Mouse (Mus musculus) intestine, embryonic 16.5 days (tissue): ENCODE measurements around the gene Mprip. TPM values are rescaled to one million over a fixed set of nuclear protein-coding genes. Genes with fewer than 3 reads are reported as not detected.
A peak's percentile ranks its signal among the peaks of the same experiment; 100 is the strongest.

Experiments used
- ATAC-seq: fragments of 200-750 bp; cut with Nextera tagmentation; 2 replicates; pipeline ENCODE4 v1.8.0; 2017; ENCODE audit warnings: moderate TSS enrichment, moderate library complexity
- H3K27ac ChIP-seq: fragments of 300-500 bp; sonication (generic); 2 replicates; pipeline ENCODE4 v1.5.1; 2014; ENCODE audit warnings: mild to moderate bottlenecking, low read length
- H3K27me3 ChIP-seq: fragments of 300-500 bp; sonication (generic); replicated peaks from 2 replicates; pipeline ENCODE4 v1.6.1; 2014; ENCODE audit warnings: low read length, control low read depth, mixed read lengths; ENCODE audit not compliant: control insufficient read depth, insufficient read depth
- H3K36me3 ChIP-seq: fragments of 300-500 bp; sonication (generic); 2 replicates; pipeline ENCODE4 v1.6.1; 2014; ENCODE audit warnings: low read length, control low read depth; ENCODE audit not compliant: control insufficient read depth, insufficient read depth
- H3K4me1 ChIP-seq: fragments of 300-500 bp; sonication (generic); 2 replicates; pipeline ENCODE4 v1.6.1; 2014; ENCODE audit warnings: low read length, control low read depth, mixed read lengths; ENCODE audit not compliant: control insufficient read depth, insufficient read depth
- H3K4me2 ChIP-seq: fragments of 300-500 bp; sonication (generic); 2 replicates; pipeline ENCODE4 v1.6.1; 2014; ENCODE audit warnings: low read depth, low read length, control low read depth
- H3K4me3 ChIP-seq: fragments of 300-500 bp; sonication (generic); 2 replicates; pipeline ENCODE4 v1.5.1; 2014; ENCODE audit warnings: mild to moderate bottlenecking, low read length
- H3K9ac ChIP-seq: fragments of 300-500 bp; sonication (generic); 2 replicates; pipeline ENCODE4 v1.6.1; 2014; ENCODE audit warnings: low read depth, low read length
- H3K9me3 ChIP-seq: fragments of 300-500 bp; sonication (generic); 2 replicates; pipeline ENCODE4 v1.6.1; 2016; ENCODE audit warnings: low read length, control low read depth; ENCODE audit not compliant: control insufficient read depth
- WGBS: fragments of 180-500 bp; shearing (Covaris S2); extraction: QIAGEN DNeasy Blood & Tissue Kit; methylation state at CpG from one replicate; pipeline ENCODE4 v1.1.7; 2014; 5-methylcytosine and 5-hydroxymethylcytosine counted together
- polyA plus RNA-seq: library from polyadenylated mRNA; unstranded; fragments of >200 nt; fragmentation: Nextera tagmentation; extraction: Ambion mirVana; gene quantifications from 2 replicates; pipeline ENCODE4 v1.2.1, GENCODE M21; 2015

The Mprip gene
- polyA plus RNA-seq, 1 experiment from 2014 or later: 25.2 TPM

DNA sequence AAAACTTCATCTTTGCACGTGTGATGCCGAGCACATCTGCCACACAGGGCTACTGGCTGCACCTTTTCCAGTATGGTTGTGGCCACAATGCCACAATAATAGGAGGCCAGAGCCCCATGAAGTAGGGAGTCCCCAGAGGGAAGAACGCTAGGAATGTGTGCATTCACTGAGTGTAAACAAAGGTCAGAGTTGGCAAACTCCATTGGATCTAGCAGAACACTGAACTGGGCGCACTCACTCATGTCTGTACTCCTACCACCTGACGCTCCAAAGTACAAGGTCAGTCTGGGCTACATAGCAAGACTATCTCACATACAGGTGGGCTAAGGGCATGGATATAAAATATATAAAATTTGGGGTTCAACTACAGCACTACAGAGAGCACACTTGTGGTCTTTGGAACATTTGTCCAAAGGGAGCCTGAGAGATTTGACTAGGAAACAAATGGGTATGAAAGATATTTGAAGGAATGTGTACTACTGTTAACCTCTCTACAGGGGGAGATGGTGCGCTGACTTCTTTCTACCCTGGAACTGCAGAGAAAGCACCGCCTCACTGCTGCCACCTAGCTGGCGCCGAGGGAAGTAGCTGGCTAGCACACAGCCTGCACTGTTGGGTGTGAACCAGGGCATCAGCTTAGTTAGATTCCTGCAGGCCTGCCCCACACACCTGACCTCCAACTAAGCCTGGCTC is 117.2 kb downstream of the Mprip start:
- H3K27me3 ChIP-seq: no peaks in the 10 kb centered on the region
- H3K36me3 ChIP-seq: peaks cover 19% of the 10 kb centered on the region
- no peak overlapping the region for H3K4me3 ChIP-seq
- 0 out of 2 replicates have a peak, but pooled peaks have one; percentile 62 for ATAC-seq
- H3K9me3 ChIP-seq: no peaks in the 10 kb centered on the region
- H3K27ac ChIP-seq: no peak overlapping the region
- WGBS: 56% methylated on average over 9 of the region's 9 CpGs
- no peaks in the 10 kb centered on the region for H3K4me1 ChIP-seq
- no peak overlapping the region for H3K4me2 ChIP-seq
- H3K9ac ChIP-seq: no peak overlapping the region

DNA sequence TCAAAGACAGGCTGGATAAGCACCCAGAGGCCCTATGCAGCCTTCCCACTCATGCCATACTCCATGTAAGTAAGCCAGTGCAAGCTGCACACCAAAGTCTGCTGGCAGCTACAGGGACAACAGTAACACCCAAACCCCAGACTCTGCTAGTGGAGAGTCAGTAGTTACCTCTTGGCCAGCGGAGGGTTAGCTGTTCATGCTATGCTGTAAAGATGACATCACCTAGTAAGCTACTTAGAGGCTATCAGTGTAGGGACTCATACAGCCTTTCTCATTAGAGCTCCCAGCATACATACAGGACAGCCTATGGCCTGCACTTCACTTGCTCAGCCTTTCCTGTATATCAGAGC is 117.7 kb downstream of the Mprip start:
- no peak overlapping the region for H3K4me3 ChIP-seq
- H3K27ac ChIP-seq: no peak overlapping the region
- H3K4me1 ChIP-seq: no peaks in the 10 kb centered on the region
- no peaks in the 10 kb centered on the region for H3K27me3 ChIP-seq
- ATAC-seq: no peak
- no peaks in the 10 kb centered on the region for H3K9me3 ChIP-seq
- peaks cover 16% of the 10 kb centered on the region for H3K36me3 ChIP-seq
- H3K4me2 ChIP-seq: no peak overlapping the region
- no peak overlapping the region for H3K9ac ChIP-seq
- WGBS: 76% methylated on average over 1 of the region's 1 CpGs

DNA sequence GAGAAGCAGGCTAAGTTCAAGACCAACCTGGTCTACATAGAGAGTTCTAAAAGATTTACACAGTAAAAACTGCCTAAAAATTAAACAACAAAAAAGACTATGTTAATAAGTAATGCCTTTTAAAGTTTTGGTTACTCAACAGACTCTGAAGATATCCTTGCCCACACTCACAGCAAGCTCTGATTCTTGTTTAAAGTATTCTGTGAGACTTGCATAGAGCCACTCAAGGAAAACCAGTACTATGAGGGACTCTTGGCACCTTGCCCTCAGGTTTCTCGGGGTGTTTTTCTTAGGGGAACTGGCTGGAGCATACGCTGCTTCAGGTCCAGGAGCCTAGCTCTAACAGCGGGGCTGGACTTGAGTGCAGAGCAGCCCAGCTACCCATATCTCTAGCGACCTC is 118.3 kb downstream of the Mprip start:
- Histone ChIP-seq H3K4me1 (no peaks in the 10 kb centered on the region), H3K36me3 (peaks cover 13% of the 10 kb centered on the region), H3K4me2 (no peak overlapping the region), H3K4me3 (no peak overlapping the region), H3K27me3 (no peaks in the 10 kb centered on the region), H3K9me3 (no peaks in the 10 kb centered on the region), H3K27ac (no peak overlapping the region), H3K9ac (no peak overlapping the region)
- ATAC-seq: no peak
- WGBS: 83% methylated on average over 4 of the region's 4 CpGs

DNA sequence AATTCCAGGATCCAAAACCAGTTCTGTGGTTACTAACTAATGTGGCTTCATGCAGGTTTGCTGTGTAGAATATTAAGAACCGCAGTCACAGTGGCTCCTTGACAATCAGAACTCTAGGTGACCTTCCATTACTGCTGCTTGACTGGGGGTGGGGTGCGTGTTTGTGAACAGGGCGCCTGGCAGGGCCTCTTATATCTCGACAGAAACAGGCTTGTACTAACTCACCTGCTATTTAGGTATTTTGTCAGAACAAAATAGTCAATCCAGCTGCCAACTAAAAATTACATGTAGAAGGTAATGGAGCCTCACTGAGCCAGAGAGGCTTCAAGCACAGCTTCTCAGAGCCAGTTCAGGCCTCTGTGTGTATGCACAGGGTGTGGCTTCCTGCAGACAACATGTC is 119.1 kb downstream of the Mprip start:
- no peaks in the 10 kb centered on the region for H3K4me1 ChIP-seq
- no peaks in the 10 kb centered on the region for H3K9me3 ChIP-seq
- peaks cover 10% of the 10 kb centered on the region for H3K36me3 ChIP-seq
- no peak overlapping the region for H3K4me2 ChIP-seq
- no peak overlapping the region for H3K27ac ChIP-seq
- H3K4me3 ChIP-seq: no peak overlapping the region
- 70% methylated on average over 4 of the region's 4 CpGs for WGBS
- H3K9ac ChIP-seq: no peak overlapping the region
- H3K27me3 ChIP-seq: no peaks in the 10 kb centered on the region
- ATAC-seq: no peak

DNA sequence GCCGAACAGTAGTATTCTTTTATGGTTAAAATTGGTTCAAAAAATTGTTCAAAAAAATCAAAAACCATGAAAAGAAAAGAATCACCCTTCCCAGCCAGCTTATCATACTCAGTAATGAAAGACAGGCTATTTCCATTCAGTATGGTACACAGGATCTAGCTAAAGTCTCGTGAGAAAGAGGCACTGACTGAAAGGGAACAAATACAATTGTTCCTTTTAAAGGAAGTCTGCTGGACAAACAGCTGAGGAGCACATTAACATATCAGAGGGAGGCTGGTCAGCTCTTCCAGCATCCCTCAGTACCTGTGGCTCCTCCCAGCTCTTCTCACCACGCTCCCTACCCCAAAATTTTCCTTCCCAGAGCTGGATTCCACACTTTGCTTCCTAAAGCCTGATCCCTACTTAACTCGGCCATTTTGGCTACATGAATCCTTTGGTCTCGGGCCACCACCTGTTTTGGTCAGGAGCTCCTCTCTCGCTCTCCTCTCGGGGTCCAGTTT is 121.0 kb downstream of the Mprip start:
- Histone ChIP-seq H3K4me3 (no peak overlapping the region), H3K27ac (no peak overlapping the region), H3K27me3 (no peaks in the 10 kb centered on the region), H3K36me3 (peaks cover 2% of the 10 kb centered on the region; the same call in 1 of the 2 replicates), H3K4me2 (no peak overlapping the region), H3K9me3 (no peaks in the 10 kb centered on the region), H3K4me1 (peaks cover 6% of the 10 kb centered on the region), H3K9ac (no peak overlapping the region)
- no peak for ATAC-seq
- WGBS: 82% methylated on average over 7 of the region's 7 CpGs

DNA sequence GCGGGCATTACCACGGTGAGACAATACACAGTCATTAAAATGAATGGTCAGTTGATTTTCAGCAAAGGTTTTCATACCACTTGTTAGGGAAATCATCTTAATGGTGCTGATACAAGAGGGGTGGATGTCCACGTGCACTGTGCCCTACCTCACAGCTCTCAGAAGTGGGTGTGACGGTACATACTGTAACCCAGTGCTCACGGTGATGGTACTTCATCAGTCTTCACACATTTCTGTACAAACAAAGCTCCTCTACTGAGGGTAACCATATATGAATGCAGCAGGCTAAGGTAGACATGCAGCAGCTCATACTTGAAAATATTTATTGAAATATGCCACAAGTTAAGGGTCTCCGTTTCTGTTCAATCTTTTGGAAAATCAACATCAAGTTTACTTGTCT is 122.5 kb downstream of the Mprip start:
- Histone ChIP-seq H3K36me3 (no peaks in the 10 kb centered on the region), H3K9me3 (no peaks in the 10 kb centered on the region), H3K27me3 (no peaks in the 10 kb centered on the region), H3K4me2 (no peak overlapping the region), H3K4me3 (no peak overlapping the region), H3K27ac (no peak overlapping the region), H3K9ac (no peak overlapping the region), H3K4me1 (peaks cover 10% of the 10 kb centered on the region)
- no peak for ATAC-seq
- 76% methylated on average over 6 of the region's 6 CpGs for WGBS

DNA sequence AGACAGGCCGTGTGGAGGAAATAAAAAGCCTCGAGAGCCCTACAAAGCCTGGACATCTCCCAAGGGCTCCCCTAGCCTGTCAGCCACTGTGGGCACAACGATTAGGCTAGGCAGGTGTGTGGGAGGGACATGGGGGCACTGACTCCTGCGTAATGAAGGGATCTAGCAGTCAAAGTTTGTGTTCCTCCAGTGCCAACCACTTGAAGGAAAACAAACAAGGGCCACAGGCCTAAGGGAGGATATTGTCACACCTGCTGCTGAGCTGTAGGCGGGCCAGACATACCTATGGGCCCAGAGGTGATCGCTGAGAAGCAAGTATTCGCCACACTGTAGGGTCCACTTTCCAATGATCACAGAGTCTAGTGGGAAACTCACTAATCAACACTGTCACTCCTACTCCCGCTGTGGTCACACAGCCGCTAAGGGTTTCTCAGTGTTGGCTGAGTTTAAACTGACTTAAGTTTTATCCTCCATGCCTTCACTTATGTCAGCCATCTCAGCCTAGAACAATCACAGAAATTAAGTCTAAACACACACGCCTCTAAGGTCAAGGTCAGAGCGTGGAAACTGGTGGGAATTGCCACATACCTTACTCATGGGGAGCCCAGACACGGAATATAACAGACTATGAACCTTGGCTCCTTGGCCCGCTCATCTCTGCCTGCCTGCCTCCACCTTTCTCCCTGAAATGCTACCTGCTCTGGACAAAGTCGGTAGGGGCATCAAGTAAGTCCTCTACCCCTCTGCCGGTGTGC is 125.5 kb downstream of the Mprip start:
- peak overlapping the region; percentile 72 for H3K9ac ChIP-seq
- H3K4me3 ChIP-seq: peak overlapping the region; percentile 55
- 46% methylated on average over 15 of the region's 15 CpGs for WGBS
- no peaks in the 10 kb centered on the region for H3K36me3 ChIP-seq
- H3K4me2 ChIP-seq: peak overlapping the region; percentile 98
- H3K9me3 ChIP-seq: no peaks in the 10 kb centered on the region
- peaks cover 13% of the 10 kb centered on the region for H3K4me1 ChIP-seq
- no peak overlapping the region for H3K27ac ChIP-seq
- H3K27me3 ChIP-seq: no peaks in the 10 kb centered on the region
- no peak; the same call in 1 of the 2 replicates for ATAC-seq

DNA sequence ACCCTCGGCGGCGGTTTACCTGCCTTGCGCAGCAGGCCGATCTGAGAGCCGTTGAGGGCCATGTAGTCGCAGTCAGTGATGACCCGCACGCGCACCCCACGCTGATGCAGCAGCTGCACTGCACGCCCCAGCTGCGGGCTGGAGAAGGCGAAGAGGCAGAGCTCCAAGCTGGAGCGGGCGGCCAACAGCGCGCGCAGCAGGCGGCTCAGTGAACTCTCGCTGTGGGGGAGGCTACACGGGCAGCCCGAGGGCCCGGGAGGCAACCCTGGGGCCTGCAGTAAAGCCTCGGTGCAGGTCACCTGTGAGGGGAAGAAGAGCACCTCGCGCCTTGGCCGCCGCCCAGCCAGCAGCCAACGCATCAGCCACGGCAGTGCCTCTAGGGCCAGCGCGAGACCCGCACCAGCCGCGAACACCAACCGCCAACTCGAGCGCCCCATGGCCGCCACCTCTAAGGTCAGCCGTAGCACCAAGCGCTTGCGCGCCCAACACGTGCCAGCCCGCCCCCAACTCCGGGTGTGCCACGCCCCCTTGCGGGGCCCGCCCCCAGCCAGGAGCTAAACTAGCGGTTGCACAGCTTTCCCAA is 126.2 kb downstream of the Mprip start, which contains the start of gene Pld6:
Pld6 (minus strand) TSS at position 447 of the 583 bp plus-strand sequence.
- peaks cover 6% of the 10 kb centered on the region; the same call in 1 of the 2 replicates for H3K36me3 ChIP-seq
- no peaks in the 10 kb centered on the region for H3K27me3 ChIP-seq
- H3K27ac ChIP-seq: no peak within 1 kb of the TSS
- H3K4me2 ChIP-seq: peak within 1 kb of the TSS; percentile 98
- no peaks in the 10 kb centered on the region for H3K9me3 ChIP-seq
- H3K4me1 ChIP-seq: peaks cover 13% of the 10 kb centered on the region
- ATAC-seq: peak; percentile 83
- peak within 1 kb of the TSS; percentile 72 for H3K9ac ChIP-seq
- under 1% methylated on average over 51 of the region's 51 CpGs for WGBS
- H3K4me3 ChIP-seq: peak within 1 kb of the TSS; percentile 55

DNA sequence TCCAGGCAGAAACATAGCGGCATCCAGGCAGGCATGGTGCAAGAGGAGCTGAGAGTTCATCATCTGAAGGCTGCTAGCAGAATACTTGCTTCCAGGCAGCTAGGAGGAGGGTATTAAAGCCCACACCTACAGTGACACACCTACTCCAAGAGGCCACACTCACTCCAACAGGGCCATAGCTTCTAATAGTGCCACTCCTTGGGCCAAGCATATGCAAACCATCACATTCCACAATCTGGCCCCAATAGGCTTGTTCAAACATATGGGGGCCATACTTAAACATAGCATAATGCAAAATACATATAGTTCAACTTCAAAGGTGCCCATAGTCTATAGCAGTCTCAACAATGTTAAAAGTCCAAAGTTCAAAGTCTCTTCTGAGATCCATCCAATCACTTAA is 128.2 kb downstream of the Mprip start:
- Histone ChIP-seq H3K27me3 (no peaks in the 10 kb centered on the region), H3K4me1 (peaks cover 13% of the 10 kb centered on the region), H3K9ac (no peak overlapping the region), H3K4me2 (no peak overlapping the region), H3K9me3 (no peaks in the 10 kb centered on the region), H3K4me3 (no peak overlapping the region), H3K27ac (no peak overlapping the region), H3K36me3 (peaks cover 20% of the 10 kb centered on the region)
- ATAC-seq: peak; percentile 43
- 79% methylated on average over 1 of the region's 1 CpGs for WGBS
